Mouse (Mus musculus) left cerebral cortex, postnatal 4 days (tissue): ENCODE results near the gene Ankrd53. TPM values are rescaled to one million over a fixed set of nuclear protein-coding genes. Genes with fewer than 3 reads are reported as not detected.

Experiments used
- total RNA-seq, 2 experiments: library from RNA; stranded (reverse); gene quantifications; 2 replicates each; pipeline ENCODE4 v1.2.3; 2021

Ankrd53 gene
- total RNA-seq, 2 experiments from 2014 or later: not detected

Other genes with a start within 250 kb of the Ankrd53 start
- gene Actg2, start 226.4 kb upstream of the Ankrd53 start, total RNA-seq: under 1 TPM in 1 of 2 experiments, not detected in 1; 0.56 TPM
- gene Stambp, start 189.9 kb upstream of the Ankrd53 start, total RNA-seq: 10 to 100 TPM; 48.5 to 51.1 TPM
- gene Clec4f, start 106.5 kb upstream of the Ankrd53 start, total RNA-seq: under 1 TPM in 1 of 2 experiments, not detected in 1; 0.14 TPM
- not detected for gene Cd207, start 84.8 kb upstream of the Ankrd53 start, total RNA-seq
- gene Vax2, start 51.4 kb upstream of the Ankrd53 start, total RNA-seq: not detected
- 1 to 10 TPM in 1 of 2 experiments, under 1 TPM in 1; 0.68 to 1.0 TPM for gene Atp6v1b1, start 19.7 kb upstream of the Ankrd53 start, total RNA-seq
- gene Tex261, start 13.2 kb downstream of the Ankrd53 start, total RNA-seq: 10 to 100 TPM; 51.3 to 58.7 TPM
- gene Nagk, start 32.3 kb downstream of the Ankrd53 start, total RNA-seq: 10 to 100 TPM; 76.7 to 83.1 TPM
- gene Paip2b, start 69.1 kb downstream of the Ankrd53 start, total RNA-seq: 10 to 100 TPM; 58.2 to 70.8 TPM
- 100 to 1,000 TPM; 148 to 161 TPM for gene Zfp638, start 104.5 kb downstream of the Ankrd53 start, total RNA-seq
- 1 to 10 TPM; 5.4 TPM for gene Dysf, start 245.9 kb downstream of the Ankrd53 start, total RNA-seq